8 mouse cellular contexts compared by ENCODE assay signal in the genomic region with DNA sequence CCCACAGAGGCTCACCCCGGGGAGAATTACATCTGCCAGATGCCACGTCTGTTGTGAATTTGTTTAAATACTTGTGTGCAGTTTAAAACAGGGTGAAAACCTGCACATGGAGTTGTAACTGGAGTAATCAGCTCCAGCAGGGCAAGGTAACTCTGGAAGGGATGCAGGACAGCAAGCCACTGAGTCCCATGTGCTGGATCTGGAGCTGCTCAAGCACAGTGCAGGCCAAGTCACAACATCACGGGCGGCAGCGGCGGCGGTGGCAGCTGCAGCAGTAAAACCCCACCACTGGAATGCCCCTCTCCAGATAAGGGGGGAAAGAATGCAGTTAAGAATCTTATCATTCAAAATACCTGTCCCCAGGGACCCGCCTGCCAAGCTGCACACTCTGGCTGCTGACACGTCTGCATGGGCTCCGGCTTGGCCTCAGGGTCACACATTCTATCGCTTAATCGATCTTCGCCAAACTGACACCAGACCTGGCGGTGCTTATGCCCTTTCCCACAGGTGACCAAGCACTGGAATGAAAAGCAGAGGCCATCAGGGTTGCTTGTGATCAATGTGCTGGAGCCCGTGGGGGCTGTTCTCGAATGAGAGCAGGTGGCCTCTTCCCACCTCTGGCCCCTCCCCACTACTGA. TPM values are rescaled to one million over a fixed set of nuclear protein-coding genes. Genes with fewer than 3 reads are reported as not detected.
A peak's percentile ranks its signal among the peaks of the same experiment; 100 is the strongest.
DNase-seq lines count a peak whose midpoint lies in the region; ATAC-seq and TF ChIP-seq lines count a peak whose summit lies in the region.
"Had no signal": no experiment of that assay in that cellular context is flagged by ENCODE, and none has a peak within 500 bp of the region (broad histone marks: within the 10 kb centered on the region; RNA-seq: fewer than 3 reads in every experiment).

No protein-coding gene starts in this region.

- H3K27ac ChIP-seq in limb, embryonic 15.5 days: peak overlapping the region; percentile 22
- H3K27ac ChIP-seq in forebrain, postnatal 0 days (ENCODE audit: low read depth, low read length): no peak overlapping the region

- no peaks in the 10 kb centered on the region for H3K9me3 ChIP-seq in limb, embryonic 15.5 days
- no peaks in the 10 kb centered on the region for H3K9me3 ChIP-seq in forebrain, postnatal 0 days (ENCODE audit: low read length)

- H3K9ac ChIP-seq in limb, embryonic 15.5 days: no peak overlapping the region
- no peak overlapping the region for H3K9ac ChIP-seq in forebrain, postnatal 0 days

- H3K4me1 ChIP-seq in limb, embryonic 15.5 days: peaks cover 13% of the 10 kb centered on the region
- no peaks in the 10 kb centered on the region for H3K4me1 ChIP-seq in forebrain, postnatal 0 days (ENCODE audit: insufficient read depth)

- 22% methylated on average over 16 of the region's 16 CpGs for WGBS in limb, embryonic 15.5 days
- 79% methylated on average over 16 of the region's 16 CpGs for WGBS in forebrain, postnatal 0 days

- TF ChIP-seq CTCF in forebrain, postnatal 0 days (IDR thresholded peaks at IDR 0.05; ENCODE audit: low read depth): no peak

- H3K27me3 ChIP-seq in limb, embryonic 15.5 days: no peaks in the 10 kb centered on the region
- no peaks in the 10 kb centered on the region for H3K27me3 ChIP-seq in forebrain, postnatal 0 days (ENCODE audit: insufficient read depth, low read length)

- no peak overlapping the region for H3K4me2 ChIP-seq in limb, embryonic 15.5 days
- H3K4me2 ChIP-seq in forebrain, postnatal 0 days (ENCODE audit: low read depth): no peak overlapping the region

- H3K36me3 ChIP-seq in limb, embryonic 15.5 days: peaks cover 8% of the 10 kb centered on the region; the same call in 1 of the 2 replicates
- no peaks in the 10 kb centered on the region for H3K36me3 ChIP-seq in forebrain, postnatal 0 days (ENCODE audit: insufficient read depth)

- no peak overlapping the region for H3K4me3 ChIP-seq in limb, embryonic 15.5 days
- H3K4me3 ChIP-seq in forebrain, postnatal 0 days (ENCODE audit: low read depth, low read length): no peak overlapping the region

- intact Hi-C loops in gastrocnemius, postnatal 14 days (cut with DNase I; ENCODE audit: low total_unique reads): no loop called here

- 0 out of 2 replicates have a peak, but pooled peaks have one; percentile 44 for ATAC-seq in limb, embryonic 15.5 days (ENCODE audit: insufficient number of reproducible peaks, low FRiP score, low TSS enrichment, low read depth)
- no peak for ATAC-seq in granulocyte monocyte progenitor cell, adult 5-6 weeks (replicated peaks; ENCODE audit: poor library complexity, severe bottlenecking)
- ATAC-seq in monocyte, adult 5-6 weeks (replicated peaks; ENCODE audit: insufficient number of reproducible peaks, low FRiP score, low TSS enrichment, poor library complexity, severe bottlenecking): no peak
- ATAC-seq in forebrain, postnatal 0 days: no peak

- peak; percentile 23 for DNase-seq in right cerebral cortex, adult 18-20 months
- DNase-seq in right cerebral cortex, postnatal 36 days (ENCODE audit: low spot score in 2 of 2): no peak
- DNase-seq in gastrocnemius, postnatal 14 days: peak; percentile 32
- no peak for DNase-seq in forebrain, postnatal 0 days

RNA-seq across cellular contexts. Expression of a gene that starts 0.5 kb away (rescaled TPM):
- total RNA-seq in gastrocnemius, postnatal 14 days (2021): under 1 TPM; 0.64 to 0.80 TPM
- 0.05 and 0.10 TPM in 2 replicates for polyA plus RNA-seq in limb, embryonic 15.5 days (2015; fragmentation: Nextera tagmentation; extraction: Ambion mirVana)
- total RNA-seq in granulocyte monocyte progenitor cell, adult 5-6 weeks (2014; fragmentation: Nextera tagmentation): not detected in 2 replicates
- total RNA-seq in granulocyte monocyte progenitor cell, adult 5-6 weeks (2017): not detected in 2 replicates
- total RNA-seq in monocyte, adult 5-6 weeks (2017): not detected in 3 replicates
- total RNA-seq in forebrain, postnatal 0 days (2014; rRNA removed): not detected in 2 replicates
- polyA plus RNA-seq in forebrain, postnatal 0 days (2015; fragmentation: Nextera tagmentation; extraction: Ambion mirVana): not detected in 2 replicates
- total RNA-seq: layer of hippocampus, adult 8-10 months had no signal

RNA-seq across cellular contexts. Expression of a gene that starts 53.4 kb away (rescaled TPM):
- total RNA-seq in gastrocnemius, postnatal 14 days (2021): not detected
- 0.23 and 0.63 TPM in 2 replicates for polyA plus RNA-seq in limb, embryonic 15.5 days (2015; fragmentation: Nextera tagmentation; extraction: Ambion mirVana)
- not detected in 2 replicates for total RNA-seq in granulocyte monocyte progenitor cell, adult 5-6 weeks (2014; fragmentation: Nextera tagmentation)
- total RNA-seq in granulocyte monocyte progenitor cell, adult 5-6 weeks (2017): not detected in 2 replicates
- not detected in 3 replicates for total RNA-seq in monocyte, adult 5-6 weeks (2017)
- 0.08 and 0.57 TPM in 2 replicates for total RNA-seq in forebrain, postnatal 0 days (2014; rRNA removed)
- polyA plus RNA-seq in forebrain, postnatal 0 days (2015; fragmentation: Nextera tagmentation; extraction: Ambion mirVana): 0.35 and 0.38 TPM in 2 replicates

Comparison
In these comparisons a context has a peak if more than half of its experiments do, and no peak if none do; other contexts are left out.
1. DNase-seq: peak in right cerebral cortex, adult 18-20 months (single experiment) and gastrocnemius, postnatal 14 days (single experiment); none in right cerebral cortex, postnatal 36 days (0 of 2) and forebrain, postnatal 0 days (single experiment).